Mouse (Mus musculus): ENCODE data around the gene Gp9.

Gene Gp9

GRCm38 (mm10) chr6:87787108-87787890 is 9.4 kb downstream of the Gp9 start:
- no peak for DNase-seq (ENCODE audit: low read depth, low spot score)

- DNase-seq (ENCODE audit: low read depth, low spot score), result no peak
Observed at GRCm38 (mm10) chr6:87788266-87788895, 10.5 kb downstream of the Gp9 start.

- DNase-seq (ENCODE audit: low read depth, low spot score), result no peak
Observed at GRCm38 (mm10) chr6:87788896-87789587, 11.2 kb downstream of the Gp9 start.

- no peak for DNase-seq (ENCODE audit: low read depth, low spot score)
Observed at GRCm38 (mm10) chr6:87789791-87790190, 11.9 kb downstream of the Gp9 start.

- peak; percentile 12 for DNase-seq (ENCODE audit: low read depth, low spot score)
Observed at GRCm38 (mm10) chr6:87790779-87791480, 13.1 kb downstream of the Gp9 start.

- no peak for DNase-seq (ENCODE audit: low read depth, low spot score)
Observed at GRCm38 (mm10) chr6:87791826-87792225, 14.0 kb downstream of the Gp9 start.

- no peak for DNase-seq (ENCODE audit: low read depth, low spot score)
Observed at GRCm38 (mm10) chr6:87793821-87794510, 16.1 kb downstream of the Gp9 start.

- DNase-seq (ENCODE audit: low read depth, low spot score), result peak; percentile 72
Observed at GRCm38 (mm10) chr6:87795385-87796150, 17.7 kb downstream of the Gp9 start.

GRCm38 (mm10) chr6:87796251-87796880 is 18.5 kb downstream of the Gp9 start:
- no peak for DNase-seq (ENCODE audit: low read depth, low spot score)

- no peak for DNase-seq (ENCODE audit: low read depth, low spot score)
Observed at GRCm38 (mm10) chr6:87797321-87797720, 19.4 kb downstream of the Gp9 start.

GRCm38 (mm10) chr6:87799576-87799975 is 21.7 kb downstream of the Gp9 start:
- no peak for DNase-seq (ENCODE audit: low read depth, low spot score)

GRCm38 (mm10) chr6:87802462-87802861 is 24.6 kb downstream of the Gp9 start:
- DNase-seq (ENCODE audit: low read depth, low spot score), result no peak

GRCm38 (mm10) chr6:87804036-87804435 is 26.2 kb downstream of the Gp9 start:
- DNase-seq (ENCODE audit: low read depth, low spot score), result no peak

GRCm38 (mm10) chr6:87804886-87805285 is 27.0 kb downstream of the Gp9 start:
- no peak for DNase-seq (ENCODE audit: low read depth, low spot score)

GRCm38 (mm10) chr6:87805448-87805847 is 27.6 kb downstream of the Gp9 start:
- no peak for DNase-seq (ENCODE audit: low read depth, low spot score)

- no peak for DNase-seq (ENCODE audit: low read depth, low spot score)
Observed at GRCm38 (mm10) chr6:87806028-87806427, 28.2 kb downstream of the Gp9 start.

GRCm38 (mm10) chr6:87806857-87807256 is 29.0 kb downstream of the Gp9 start:
- DNase-seq (ENCODE audit: low read depth, low spot score), result no peak

- no peak for DNase-seq (ENCODE audit: low read depth, low spot score)
Observed at GRCm38 (mm10) chr6:87807735-87808440, 30.0 kb downstream of the Gp9 start.

GRCm38 (mm10) chr6:87808521-87808920 is 30.6 kb downstream of the Gp9 start:
- no peak for DNase-seq (ENCODE audit: low read depth, low spot score)

Data from R1 (cell line).